Mouse (Mus musculus) thymus, postnatal 14 days (tissue): ENCODE results near the gene Fbxo41.
A peak's percentile ranks its signal among the peaks of the same experiment; 100 is the strongest.

Experiments used
- DNase-seq: peaks from one replicate; pipeline ENCODE4 v3.0.0; 2021

The Fbxo41 gene

DNA sequence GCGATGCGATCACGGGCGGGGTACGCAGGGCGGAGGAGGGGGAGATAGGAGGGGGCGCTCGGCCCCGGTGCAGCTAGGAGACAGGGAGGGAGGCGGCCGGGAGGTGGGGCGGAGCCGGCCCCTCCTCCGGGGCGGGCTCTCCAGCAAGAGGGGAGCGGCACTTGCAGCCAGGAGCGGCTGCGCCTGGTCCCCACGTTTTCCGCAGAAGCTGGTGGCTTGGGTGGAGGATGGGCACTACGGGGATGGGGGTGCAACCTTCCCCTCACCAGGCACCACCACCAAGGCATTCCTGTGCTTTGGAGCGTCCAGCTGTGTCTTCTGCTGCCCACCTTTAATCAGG, at the start of gene Fbxo41:
Gene Fbxo41 (minus strand): TSS at position 84 of the 340 bp plus-strand sequence.
- peak; percentile 13 for DNase-seq

DNA sequence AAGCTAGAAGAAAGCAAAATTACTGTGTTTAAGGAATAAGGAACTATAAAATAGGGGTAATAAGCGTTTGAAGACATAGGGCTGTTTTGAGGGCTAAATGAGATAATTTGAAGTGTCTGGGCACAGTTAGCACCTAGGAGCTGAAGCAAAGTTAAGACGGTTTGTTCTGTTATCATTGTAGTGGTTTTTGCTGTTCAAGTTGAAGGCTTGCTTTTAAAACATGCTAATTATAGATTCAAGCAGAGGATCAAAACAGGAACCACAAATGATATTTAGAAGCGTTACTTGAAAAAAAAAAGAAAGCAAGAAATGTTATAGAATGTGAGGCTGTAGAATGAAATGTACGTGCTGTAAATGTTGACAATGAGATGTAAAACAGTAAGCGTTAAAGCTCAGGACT, 44.8 kb upstream of the Fbxo41 start:
- no peak for DNase-seq

DNA sequence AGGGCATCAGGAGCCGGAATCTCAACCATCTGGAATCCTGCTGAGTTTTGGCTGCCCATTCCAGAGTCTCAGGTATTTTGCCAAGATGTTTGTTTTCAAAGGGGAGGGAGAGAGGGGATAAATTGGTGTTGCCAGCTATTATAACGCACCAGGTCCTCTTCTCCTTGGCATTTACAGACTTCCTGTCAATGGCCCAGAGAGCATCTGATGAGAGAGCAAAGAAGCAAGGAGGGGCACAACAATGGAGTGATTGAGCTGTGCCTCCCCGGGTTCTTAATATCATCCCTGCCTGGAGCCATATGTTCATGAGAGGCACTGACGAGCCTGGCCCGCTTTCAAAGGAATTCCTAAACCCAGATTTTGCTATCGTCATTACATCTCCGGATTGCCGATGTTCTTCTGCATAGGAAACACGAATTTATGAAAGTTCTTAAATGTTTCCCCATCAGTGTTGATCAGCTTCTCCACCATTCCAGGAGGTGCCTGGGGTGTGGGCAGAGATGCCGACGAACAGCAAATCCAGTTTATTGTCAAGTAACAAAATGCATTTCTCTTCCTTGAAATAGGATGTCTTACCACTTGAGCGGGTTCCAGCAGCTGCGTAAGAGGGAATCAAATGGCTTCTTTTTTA, 41.6 kb upstream of the Fbxo41 start:
- DNase-seq: no peak

DNA sequence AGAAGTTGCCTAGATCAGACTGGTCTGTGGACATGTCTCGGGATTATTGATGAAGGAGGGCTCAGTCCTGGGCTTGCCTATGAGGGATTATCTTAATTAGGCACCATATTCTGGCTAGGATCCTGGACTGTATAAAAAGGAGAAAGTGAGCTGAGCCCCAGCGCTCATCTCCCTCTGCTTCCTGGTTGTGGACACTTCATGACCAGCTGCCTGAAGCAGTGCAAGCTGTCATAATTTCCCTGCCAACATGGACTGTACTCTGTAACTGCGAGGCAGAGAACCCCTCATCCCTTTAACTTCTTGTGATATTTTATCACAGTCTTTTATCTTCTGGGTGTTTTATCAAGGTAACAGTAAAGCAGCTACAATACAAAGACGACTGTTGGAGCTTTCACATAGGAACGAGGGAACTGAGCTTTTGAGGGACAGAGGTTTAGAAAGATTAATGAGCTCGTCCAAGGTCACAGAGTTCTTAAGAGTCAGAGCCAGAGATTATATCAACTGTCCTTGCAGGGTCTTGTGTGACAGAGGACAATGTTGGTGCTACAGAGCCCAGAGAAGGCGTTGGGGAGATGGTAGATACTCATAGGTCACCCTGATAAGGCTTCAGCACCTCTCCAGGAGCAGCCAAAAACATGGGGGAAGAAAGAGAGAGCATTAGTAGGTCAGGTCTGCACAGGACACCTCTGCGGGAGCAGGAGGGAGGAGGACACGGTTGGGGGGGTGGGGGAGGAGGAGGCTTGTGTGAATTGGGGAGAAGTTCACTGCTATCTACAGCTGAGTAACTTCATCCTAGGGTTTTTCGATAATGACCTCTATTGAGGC, 40.8 kb upstream of the Fbxo41 start:
- no peak for DNase-seq

DNA sequence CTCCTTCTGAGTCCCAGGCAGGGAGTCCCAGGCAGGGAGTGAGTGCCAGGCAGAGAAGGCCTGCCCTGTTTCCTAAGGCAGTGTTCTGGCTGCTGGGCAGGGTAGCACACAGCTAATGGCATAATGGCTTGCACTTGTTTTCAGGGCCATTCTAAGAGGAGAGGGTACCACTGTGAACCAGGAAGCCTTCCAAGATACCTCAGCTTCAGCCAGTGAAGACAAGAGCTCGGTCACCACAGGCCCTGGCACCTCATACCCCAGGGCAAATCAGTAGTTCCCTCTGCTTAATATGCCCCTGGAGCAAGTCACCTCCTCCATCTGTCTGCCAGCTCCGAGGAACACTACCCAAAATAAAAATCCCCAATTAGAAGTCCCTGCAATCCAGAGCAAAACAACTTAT, 20.0 kb upstream of the Fbxo41 start:
- no peak for DNase-seq

DNA sequence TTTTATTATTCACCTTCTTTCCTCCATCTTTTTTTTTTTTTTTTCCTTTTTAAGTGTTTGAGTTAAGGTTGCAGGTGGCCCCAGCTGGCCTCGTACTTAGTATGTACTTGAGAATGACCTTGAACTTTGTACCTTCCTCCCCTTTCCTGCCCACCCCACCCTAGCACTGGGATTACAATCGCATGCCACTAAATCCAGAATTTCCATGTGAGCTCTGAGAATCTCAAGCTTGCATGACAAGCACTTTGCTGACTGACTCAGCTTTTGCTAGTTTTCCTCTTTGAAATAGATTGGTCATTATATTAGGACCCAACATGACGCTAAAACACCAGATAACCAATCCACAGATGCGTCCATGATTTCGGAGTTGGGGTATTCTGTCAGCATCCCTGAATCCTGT, 19.2 kb upstream of the Fbxo41 start:
- no peak for DNase-seq

DNA sequence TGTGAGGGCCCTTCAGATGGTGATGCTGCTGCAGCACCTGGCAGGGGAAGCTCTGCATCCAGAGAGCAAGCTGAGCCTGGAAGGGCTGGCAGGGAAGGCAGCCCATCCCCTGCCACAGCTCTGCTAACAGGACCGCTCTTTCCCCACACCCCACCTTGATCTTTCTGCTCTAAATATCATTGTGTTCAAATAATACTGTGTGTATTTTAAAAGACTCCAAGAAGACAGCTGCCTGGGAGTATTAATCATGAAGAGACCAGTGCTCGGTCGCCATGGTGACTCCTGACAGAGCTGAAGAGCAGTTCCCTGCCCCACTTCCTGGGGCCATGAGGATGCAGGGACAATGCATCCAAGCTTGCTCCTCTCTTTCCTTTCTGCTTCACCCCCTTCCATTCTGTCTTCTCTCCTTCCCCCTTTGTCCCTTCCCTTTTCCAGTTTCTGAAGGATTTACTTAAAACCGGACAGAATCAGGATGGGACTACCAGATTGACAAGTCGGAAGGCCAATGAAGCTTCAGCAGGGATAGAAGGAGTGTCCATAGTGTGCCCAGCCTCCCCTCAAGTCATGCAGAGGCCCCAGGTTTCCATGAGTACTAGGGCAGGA, 15.4 kb upstream of the Fbxo41 start:
- no peak for DNase-seq

DNA sequence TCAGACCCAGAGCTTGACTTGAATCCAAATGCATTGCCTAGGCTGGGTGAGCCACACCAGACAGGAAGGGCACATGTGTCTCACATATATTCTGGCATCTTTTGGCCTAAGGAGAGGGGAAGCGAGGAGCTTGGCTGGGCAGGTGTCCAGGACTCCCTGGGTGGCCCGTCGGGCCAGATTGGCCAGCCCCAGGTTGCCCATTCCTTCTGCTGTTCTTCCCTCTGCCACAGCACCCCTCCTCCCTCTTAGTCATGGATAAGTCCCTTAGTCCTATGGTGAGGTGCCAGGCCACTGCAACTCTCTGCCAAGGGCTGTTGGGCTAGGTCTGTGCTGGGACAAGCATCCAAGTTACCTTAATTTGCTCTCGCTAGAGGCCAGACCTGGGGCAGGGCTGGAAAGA, 13.1 kb upstream of the Fbxo41 start:
- DNase-seq: no peak

DNA sequence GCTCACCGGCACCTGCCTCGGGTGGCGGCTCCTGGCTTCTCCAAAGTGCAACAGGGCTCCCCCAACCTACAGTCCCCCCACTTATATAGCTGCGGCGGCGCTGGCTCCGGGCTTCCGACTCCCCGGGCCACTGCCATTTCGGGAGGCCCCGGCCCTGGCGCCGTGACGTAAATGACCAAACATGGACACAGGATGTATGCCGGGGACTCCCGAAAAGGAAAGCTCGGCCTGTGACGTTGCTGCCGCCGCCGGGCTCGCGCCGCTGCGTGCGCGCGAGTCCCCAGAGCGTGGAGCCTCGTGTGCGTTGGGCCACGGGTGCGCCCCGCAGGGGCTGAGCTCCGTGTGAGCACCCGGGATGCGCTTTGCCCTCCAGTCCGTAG, 10.7 kb upstream of the Fbxo41 start, which contains the start of gene Egr4:
Gene Egr4 (minus strand): TSS at position 59 of the 380 bp plus-strand sequence.
- peak; percentile 43 for DNase-seq

DNA sequence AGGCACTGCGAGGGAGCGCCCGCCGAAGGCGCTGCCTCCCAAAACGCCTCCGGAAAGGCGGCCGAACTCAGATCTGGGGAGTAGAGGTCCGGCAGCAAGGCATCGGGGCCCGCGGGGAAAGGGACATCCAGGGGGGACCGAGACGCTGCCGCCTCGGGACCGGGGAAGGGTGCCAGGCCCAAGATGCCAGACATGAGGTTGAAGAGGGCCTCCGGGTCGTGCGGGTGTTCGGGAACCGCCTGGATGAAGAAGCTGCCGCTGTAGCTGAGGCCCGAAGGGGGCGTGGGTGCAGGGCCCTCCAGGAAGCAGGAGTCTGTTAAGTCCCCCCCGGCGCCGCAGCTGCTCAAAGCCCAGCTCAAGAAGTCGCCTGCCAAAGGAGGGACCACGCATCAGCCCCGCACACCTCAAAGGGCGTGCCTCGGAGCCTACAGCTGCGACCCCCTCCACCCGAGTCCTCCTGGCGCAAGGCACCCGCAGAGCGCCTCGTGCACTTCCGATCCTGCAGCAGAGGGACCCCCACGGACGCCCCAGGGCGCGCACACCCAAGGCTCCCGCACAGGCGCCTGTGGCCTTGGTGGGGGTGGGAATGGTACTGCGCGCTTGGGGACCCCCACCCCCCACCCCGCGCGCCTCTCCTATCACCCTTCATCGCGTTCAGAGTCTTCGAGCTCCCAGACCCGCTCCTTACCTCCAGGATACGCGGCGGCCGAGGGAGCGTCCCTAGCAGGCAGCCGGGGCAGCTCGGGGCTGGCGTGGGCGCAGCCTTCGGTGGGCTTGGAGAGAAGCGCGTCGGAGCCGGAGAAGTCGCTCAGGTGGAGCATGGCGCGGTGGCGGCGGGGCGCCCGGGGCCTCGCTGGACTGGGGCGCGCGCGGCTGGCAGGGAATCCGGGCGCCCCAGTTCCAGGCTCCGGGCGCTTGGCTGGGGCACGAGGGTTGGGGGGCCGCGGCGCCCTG, 10.1 kb upstream of the Fbxo41 start:
- no peak for DNase-seq

DNA sequence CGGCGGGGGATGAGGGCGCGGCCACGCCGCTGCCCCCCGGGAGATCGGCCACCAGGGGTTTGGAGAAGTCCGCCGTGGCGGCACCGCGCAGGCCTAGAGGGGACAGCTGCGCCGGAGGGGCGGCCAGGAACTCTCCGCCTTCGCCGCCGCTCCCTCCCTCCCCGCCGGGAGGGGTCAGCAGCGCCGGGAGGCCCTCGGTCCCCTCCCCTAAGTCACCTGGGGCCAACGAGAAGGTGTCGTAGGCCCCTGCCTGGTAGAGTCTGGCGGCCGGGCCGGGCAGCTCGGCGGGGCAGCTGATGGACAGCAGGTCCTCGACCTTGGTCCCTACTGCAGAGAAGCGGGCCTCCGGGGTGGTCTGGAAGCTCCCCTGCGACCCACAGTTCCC, 9.3 kb upstream of the Fbxo41 start:
- no peak for DNase-seq

DNA sequence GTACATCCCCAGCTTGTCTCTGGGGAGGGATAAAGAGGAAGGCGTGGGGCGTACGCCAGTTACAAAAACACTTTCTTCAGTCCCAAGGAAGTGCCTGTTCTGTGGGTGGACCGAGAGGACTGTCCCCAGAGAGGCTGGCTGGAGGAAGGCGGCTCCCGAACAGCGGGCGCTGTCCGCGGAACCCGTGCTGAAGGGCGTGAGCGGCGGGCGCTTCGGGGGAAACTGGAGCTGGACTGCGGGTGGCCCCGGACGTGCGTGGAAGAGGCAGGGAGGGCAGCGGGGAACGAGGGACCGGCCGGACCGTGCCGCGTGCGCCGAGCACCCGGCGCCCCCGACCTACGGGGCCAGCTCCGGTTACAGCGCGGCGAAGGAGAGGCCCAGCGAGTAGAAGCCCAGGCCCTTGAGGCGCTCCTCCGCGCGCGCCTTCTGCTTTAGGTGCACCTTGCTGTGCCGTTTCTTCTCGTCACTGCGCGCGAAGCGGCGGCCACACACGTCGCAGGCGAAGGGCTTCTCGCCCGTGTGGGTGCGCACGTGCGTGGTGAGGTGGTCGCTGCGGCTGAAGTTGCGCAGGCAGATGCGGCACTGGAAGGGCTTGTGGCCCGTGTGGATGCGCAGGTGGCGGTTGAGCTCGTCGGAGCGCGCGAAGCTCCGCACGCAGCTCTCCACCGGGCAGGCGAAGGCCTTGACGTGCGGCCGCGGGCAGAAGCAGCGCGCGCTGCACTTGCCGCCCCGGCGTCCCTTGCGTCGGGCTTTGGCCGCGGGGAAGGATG, 8.7 kb upstream of the Fbxo41 start:
- no peak for DNase-seq

DNA sequence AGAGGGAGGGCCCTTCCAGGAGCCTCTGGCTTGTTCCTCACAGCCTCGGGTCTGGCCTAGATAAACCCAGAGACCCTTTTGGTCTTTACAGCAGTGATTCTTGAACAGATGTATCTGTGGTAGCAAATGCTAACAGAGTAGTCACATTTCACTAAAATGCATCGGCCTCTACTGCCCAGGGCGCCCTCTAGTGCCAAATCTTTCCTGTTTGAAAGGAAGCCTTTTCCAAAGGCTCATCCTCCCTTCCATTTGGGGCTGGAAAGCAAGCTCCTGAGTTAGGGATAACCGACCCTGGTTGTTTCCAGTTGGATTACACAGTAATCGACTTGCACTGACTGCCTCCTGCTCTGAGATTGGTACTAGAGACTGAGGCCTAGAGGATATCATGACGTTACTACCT, 7.7 kb upstream of the Fbxo41 start:
- DNase-seq: peak; percentile 17

DNA sequence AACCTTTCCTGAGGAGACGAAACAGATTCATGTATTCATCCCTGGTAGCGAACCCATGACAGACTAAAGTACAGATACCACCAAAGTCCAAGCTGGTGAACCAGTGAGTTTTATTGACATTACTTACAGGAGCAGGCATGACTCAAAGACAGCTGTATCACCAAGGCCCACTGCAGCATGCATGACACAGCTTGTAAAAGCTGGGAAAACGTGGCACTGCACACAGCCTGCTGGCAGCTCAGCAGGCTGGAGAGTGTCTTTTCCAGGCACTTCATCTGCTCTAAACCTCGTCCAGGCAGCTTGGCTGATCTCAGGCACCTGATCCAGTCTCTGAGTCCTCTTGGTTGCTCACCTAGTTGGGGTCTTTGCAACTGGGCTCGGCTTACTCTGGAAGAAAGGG, 5.8 kb upstream of the Fbxo41 start:
- no peak for DNase-seq

DNA sequence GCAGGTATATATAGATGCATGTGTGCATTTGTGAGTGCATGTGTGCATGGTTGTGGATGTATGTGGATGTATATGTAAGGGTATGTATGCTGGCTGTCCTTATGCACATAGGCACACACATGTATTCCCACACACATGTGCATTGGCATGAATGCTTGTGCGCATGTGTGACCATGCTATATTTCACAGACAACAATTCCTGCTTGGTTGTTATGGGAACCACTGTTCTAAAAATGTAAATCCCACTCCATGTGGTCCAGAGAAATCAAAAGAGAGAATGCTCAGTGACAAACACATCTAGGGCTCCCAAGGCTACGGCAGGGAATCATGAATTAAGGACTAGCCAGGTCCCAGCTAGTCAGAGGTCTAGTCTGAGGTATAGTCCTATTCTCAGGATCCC, 2.1 kb upstream of the Fbxo41 start:
- DNase-seq: no peak

DNA sequence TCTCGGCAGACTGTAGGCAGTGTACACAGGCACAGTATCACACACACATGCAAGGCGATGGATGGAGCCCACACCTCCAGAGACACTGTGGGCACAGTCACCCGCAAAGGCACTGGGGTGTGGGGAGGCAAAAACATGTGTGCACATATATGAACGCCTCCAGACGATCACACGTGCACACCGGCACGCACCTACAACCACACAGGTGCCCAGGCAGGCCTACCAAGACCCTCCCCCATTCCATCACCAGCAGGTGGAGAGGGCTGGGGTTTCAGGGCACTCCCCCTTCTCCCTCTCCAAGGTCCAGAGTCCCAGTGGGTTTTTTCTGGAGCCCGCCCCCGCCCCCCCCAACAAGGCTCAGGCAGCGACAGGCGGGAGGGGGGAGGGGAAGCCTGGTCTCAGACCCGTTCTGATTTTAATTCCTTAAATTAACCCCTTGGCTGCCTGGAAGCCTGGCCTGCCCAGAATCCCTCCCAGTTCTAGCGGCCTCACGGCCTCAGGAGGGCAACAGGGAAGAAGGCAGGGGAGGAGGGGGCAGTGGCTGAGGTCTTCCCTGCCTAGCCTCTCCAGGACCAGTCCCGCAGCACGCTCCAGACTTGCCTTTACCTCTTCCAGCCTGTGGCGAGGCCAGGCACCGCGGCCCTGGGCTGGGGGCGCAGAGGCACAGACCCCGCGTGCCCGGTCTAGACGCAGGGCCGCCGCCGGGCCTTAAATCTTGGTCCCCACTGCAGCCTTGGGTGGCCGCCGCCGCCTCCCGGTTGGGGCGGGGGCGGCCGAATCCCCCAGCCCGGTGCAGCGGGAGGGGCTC, 487 bp downstream of the Fbxo41 start:
- no peak for DNase-seq

DNA sequence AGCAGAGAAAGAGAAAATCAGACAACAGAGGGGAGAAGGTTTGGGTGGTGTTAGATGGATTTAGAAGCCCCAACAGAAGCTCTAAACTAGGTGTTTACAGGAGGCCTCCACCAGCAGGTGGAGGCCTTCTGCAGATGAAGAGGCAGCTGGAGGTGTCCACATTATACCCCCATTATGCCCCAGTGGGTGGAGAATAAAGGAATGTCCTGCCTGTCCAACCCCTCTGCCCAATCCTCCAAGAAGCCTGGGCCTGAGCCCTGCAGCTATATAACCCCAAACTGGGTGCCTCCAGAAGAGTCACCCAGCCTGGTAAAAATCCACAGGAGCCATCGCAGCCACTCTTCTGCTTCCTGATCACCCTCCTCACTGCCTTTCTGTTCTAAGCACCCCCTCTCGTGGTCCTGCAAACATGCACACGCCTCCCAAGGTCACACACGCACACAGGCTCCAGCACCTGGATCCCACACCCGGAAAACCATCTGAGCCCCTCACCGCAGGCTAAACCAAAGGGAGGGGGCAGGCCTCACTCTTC, 1.2 kb downstream of the Fbxo41 start:
- DNase-seq: no peak

DNA sequence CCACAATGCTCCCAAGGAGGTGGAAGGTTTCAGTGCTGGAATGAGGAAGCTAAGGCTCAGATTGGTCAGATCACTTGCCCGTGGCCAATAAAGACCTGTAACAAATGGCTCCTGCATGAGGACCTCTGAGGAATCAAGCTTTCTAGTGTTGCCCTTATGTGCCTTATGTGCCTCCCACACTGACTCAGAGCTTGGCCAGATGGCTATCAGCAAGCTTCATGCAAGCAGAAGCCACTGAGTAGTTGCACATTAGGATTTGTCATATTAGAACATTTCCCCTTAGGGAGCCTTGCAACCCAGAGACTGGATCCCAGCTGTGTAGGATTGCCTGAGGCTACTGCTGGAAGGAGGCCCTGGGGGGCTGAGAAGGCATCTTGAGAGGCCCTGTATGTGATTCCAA, 2.4 kb downstream of the Fbxo41 start:
- no peak for DNase-seq

DNA sequence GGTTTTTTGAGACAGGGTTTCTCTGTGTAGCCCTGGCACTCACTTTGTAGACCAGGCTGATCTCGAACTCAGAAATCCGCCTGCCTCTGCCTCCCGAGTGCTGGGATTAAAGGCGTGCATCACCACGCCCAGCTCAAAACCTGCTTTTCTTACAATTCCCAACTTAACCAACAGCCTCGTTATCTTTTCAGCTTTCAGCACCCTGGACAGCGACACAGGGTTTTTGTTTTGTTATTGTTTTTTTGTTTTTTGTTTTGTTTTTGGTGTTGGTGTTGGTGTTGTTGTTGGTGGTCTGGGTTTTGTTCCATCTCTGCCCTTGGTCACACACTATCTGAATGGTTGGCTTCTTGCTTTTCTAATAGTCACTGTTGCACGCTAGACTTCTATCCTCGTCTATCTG, 4.6 kb downstream of the Fbxo41 start:
- no peak for DNase-seq

DNA sequence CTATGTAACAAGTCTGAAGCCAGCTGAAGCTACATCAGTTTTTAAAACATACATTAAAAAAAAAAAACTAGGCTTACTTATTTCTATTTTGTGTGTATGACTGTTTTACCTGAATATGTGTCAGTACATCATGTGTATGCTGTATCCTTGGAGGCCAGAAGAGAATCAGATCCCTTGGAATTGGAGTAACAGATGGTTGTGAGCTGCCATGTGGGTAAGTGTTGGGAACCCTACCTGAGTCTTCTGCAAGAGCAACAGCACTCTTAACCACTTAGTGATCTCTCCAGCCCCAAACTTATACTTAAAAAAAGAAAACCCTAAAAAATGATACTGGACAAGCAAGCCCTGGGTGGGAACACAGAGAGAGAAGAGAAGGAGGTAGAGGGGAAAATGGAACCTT, 5.8 kb downstream of the Fbxo41 start:
- DNase-seq: no peak

DNA sequence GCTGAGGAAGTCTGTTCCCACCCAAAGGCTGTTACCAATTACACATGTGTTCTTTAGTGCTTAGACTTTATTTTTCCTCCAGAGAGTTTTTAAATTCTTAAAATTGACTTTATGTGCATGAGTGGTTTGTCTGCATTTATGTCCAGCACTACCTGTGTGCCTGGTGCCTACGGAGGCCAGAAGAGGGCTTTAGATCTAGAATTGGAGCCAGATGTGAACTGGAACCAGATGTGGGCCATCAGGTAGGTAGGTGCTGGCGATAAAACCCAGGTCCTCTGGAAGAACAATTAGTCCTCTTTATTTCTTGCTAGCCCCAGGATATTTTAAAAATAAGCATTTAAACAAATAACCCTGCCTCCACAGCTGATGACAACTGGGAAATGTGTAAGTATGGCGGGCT, 11.2 kb downstream of the Fbxo41 start:
- DNase-seq: no peak
